Mouse (Mus musculus) large intestine, adult 2 months (tissue): ENCODE measurements at regions not wholly inside any gene's neighbourhood (a gene's known extent, or its start where the extent isn't known, plus 50 kb on each side); places are given as distances from the start of the nearest gene placed in this dataset.
A peak's percentile ranks its signal among the peaks of the same experiment; 100 is the strongest.
"Not testable (repeated sequence)": the region's sequence is repeated elsewhere in the genome, so short reads cannot be mapped to it uniquely, and the experiment has no call there.

Experiments
- DNase-seq: peaks from one replicate; pipeline ENCODE4 v3.0.0-alpha.2; 2012; ENCODE audit warnings: low read depth, low spot score
- WGBS: fragments of 180-500 bp; shearing (Covaris S2); methylation state at CpG from one replicate; pipeline ENCODE4 v1.1.7; 2018; 5-methylcytosine and 5-hydroxymethylcytosine counted together

DNA sequence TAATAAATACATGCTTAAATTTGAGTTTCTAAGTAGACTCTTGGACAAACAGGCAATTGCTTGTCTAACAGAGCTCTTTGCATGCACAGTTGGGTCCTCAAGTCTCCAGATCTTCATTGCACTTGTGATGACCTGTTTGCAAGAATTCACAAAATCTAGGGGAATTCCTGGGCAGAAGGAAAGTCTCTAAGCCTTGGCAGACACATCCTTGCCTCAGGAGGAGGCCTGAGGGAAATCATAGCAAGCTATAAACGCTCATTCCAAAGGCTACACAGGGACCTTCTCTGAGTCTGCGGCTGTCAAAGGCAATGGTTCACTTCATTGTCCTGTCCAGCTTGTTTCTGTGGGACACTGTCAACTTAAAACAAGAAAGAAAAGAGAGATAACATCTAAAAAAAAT lies 117.9 kb downstream of the Phlda1 start:
- WGBS: 66% methylated on average over 2 of the region's 2 CpGs
- DNase-seq: no peak

DNA sequence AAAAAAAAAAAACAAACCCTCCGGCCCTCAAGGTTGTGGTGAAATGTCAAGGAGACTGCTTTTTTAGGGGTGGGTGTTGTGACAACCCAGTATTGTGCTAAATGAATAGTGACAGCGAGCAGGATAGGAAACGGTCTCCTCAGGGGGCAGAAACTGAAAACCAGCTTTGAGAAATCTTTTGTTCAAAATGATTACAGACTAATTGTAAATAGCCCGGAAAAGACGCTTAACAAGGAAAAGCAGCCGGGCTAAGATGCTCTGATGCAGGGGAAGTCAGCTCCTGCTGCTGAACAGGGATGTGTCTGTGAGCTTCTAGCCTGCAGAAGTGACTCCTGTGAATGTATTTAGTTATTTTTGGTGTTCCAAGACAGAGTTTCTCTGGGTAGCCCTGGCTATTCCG lies 118.5 kb downstream of the Phlda1 start:
- WGBS: 85% methylated on average over 7 of the region's 7 CpGs
- DNase-seq: no peak

DNA sequence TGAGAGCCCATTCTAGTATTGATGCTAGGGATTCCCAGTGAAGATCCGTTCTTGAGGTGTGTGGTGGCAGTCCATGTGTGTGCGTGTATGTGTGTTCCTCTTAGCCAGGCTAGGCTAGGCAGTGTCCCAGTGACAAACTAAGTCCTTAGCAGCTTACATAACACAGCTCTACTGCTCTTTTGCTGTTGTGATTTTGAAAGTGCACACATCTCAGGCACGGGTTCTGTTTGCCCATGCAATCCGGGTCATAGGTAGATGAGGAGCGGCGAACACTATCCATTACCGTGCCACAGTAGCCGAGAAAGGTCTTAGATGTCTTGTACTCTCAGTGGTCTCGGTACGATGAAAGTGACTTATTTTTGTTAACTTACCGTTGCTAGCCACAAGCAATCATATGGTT lies 119.5 kb downstream of the Phlda1 start:
- DNase-seq: no peak
- 96% methylated on average over 11 of the region's 11 CpGs for WGBS

DNA sequence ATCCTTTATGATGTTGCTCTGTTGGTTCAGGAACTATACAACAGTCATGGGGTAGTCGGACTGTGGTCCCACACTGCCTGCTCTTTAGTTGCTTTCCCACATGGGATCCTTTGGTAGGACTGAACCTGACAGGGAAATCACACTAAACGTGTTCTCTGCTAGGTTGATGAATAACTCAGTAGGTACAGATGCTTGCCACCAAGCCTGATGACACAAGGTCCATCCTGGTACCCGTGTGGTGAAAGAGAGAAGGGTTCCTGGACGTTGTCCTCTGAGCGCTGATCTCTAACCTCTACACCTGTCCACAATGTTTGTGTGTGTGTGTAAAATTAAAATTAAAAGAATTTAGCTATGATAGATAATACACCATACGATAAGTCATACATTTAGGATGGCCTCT lies 119.9 kb downstream of the Phlda1 start:
- DNase-seq: no peak
- 84% methylated on average over 6 of the region's 6 CpGs for WGBS

DNA sequence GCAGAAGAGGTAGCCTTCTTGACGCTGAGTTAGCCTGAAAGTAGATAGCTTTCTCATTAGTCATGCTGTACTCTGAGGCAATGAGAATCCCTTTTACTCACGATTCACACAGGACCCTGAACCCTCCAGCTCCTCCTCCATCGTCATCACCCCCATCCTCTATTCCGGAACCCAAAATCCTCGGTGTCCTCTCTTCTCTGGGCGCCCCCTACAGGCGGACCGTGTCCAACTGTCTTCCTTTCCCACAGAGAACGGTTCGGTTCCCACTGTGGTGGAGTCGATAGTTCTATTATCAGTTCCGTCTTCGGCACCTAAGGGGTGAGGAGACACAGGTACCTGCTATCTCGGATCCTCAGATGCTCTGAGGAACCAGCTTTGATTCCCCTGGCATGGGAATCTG lies 130.2 kb downstream of the Phlda1 start:
- 76% methylated on average over 14 of the region's 14 CpGs for WGBS
- DNase-seq: no peak

DNA sequence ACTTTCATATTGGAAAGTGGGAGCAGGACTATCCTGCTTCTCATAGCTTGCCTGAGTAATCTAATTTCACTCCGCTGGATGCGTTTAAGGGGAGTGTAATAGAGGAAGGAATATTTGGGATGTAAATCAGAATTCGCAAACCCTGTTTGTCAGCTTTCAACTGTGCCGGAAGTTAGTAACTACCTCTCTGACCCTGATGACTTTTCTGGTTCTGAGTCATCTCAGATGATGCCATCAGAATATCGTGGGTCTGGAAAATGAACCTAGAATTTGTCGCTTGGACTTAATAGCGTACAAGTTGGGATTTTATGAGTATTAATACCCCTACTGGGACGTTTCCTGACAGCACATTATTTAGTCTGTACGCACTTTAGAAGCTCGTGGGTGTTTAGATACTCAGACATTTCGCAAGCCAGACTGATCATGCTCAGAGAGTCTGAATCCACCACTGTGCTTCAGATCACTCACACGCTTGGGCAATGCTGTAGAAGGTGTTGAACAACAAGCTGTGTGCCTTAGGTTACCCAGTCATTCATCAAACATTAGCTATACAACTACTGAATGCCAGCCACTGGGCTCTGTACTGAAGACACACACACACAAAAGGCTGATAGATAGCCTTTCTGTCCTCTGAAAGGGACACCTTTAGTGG lies 131.1 kb downstream of the Phlda1 start:
- no peak for DNase-seq
- WGBS: 72% methylated on average over 12 of the region's 12 CpGs

DNA sequence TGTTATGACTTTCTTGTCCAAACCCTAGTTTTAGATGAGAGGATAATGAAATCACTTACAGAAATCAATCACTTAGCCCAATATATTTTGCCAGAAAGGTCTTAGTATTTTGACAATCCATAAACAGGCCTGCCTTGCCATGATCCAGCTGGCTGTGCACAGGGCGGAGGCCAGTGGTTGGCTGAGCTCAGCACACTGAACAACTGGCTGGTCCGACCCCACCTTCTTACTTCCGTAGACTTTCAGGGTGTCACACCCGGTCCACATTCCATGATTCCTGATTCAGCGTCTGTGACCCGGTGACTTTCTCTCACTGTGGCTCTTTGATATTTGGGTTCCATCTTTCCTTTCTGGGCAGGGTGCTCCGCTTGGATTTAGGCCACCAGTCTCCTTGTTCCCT lies 133.8 kb downstream of the Phlda1 start:
- peak; percentile 45 for DNase-seq
- WGBS: 31% methylated on average over 7 of the region's 7 CpGs

DNA sequence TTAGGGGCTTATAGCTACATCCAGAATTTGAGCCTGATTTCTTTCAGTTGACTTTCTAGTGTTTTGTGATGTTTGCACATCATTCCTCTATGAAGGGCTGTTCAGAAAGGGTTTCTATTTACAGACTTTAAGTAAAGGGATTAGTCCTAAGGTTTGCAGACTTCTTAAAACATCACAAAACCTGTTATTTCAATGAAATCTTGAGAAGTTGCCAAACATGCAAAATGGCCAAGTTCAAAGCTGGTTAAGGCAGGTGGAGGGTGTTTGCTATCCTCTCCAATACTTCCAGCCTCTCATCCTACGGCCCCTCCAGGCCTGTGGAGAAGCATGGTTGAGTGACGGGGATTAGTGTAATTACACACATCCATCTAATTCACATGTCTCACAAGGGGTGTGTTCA lies 136.6 kb downstream of the Phlda1 start:
- WGBS: 78% methylated on average over 2 of the region's 2 CpGs
- no peak for DNase-seq

DNA sequence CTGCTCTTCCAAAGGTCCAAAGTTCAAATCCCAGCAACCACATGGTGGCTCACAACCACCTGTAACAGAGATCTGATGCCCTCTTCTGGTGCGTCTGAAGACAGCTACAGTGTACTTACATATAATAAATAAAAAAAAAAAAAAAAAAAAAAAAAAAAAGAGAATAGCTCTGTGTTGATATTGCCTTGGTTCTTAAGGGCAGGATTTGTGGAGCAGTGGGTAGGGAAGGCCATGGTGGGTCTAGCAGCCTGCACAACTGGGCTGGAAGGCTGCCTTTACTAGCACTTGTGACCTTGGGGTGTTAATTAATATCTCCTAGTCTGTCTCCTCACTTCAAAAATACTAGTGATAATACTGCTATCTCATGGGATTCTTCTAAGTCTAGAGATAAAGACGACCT lies 147.7 kb downstream of the Phlda1 start:
- not testable (repeated sequence) for DNase-seq
- WGBS: 60% methylated on average over 2 of the region's 2 CpGs

DNA sequence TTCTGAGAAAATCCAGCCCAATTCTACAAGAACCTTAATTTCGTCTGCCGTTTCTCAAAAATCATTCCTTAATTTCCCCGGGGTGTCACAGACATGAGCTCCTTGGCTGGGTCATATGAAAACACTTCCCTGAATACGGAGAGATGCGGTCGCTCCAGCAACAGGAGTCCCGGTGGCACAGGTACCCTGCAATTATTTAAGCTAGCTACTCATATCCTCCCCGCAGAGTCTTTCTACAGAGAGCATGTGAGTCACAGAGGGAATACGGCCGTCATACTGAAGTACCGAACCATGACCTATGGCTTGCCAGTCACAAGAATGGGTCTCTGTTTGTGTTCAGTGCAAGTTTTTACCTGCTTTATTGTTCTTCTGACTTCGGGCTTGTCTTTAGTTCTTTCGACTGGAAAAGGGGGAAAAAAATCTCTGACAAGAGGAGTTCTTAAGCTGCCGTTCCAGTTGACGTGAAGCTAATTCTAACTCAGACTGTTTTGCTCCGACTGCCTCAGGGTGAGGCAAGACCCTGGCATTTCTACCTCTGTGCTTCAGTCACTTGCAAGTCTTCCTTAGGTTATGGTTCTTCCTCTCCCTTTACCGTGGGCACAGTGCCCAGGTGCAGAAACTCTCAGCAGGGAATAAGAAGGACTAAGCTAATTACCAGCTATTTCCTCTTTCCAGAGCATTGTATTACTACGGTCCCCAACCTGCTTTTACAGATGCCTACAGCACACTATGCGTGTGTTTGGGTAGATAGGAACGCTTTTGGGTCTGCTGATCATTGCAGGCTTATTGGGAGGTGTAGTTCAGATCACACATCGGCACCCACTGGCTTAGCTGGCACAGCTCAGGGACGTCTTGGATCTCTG lies 148.5 kb downstream of the Phlda1 start:
- 50% methylated on average over 22 of the region's 22 CpGs for WGBS
- no peak for DNase-seq

DNA sequence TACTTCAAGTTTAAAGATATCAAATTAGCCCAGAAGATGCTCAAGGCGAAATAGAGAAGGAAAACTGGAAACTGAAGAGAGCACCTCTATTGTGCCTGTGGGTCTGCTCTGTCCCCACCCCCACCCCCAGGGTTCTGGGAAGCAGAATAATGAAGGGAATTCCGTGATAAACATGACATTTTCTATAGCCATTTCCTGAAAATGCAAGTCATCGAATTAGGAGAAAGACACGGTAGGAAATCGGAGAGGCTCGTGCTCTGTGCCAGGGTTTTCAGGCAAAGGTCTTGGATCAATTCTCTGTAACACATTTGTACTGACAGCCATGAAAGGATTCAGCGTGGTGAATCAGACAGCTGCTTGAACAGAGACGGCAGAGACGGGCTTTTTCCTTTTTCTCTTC lies 152.7 kb downstream of the Phlda1 start:
- DNase-seq: no peak
- 79% methylated on average over 9 of the region's 9 CpGs for WGBS

DNA sequence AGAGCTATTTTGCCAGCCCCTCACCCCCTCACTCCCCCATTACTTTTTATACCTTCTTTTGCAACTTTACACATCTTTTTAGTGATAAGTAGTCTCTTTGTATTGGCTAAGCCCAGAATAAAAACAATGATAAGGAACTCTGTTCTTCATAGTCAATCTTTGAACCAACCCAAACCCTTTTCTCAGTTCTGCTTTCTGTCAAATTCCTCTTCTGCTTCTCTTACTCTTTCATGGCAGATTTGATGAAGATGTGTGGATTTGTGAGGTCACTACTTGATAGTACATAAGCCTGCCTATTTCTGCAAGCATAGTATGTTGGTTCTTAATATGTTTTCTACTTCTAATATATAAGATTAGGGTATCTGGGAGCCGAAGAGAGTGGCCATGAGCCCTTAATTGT lies 156.6 kb downstream of the Phlda1 start:
- WGBS: 89% methylated on average over 1 of the region's 1 CpGs
- DNase-seq: no peak

DNA sequence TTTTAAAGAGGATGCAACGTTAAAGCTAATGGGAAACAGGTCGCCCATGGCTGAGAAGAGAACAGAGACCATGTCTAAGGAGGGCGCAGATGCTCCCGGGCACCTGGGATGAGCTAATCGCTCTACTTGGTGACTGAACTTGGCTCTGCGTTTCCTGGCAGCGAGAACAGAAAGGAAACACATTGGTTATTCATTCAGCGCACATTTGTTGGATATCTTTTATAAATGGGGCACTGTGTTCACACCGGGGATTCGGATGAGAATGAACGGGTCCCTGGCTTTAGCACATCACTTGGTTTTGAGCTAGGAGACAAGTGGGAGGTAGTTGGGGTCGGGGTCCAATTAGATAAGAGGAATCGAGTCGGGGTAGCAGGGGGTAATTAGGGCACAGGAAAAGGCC lies 159.7 kb downstream of the Phlda1 start:
- DNase-seq: no peak

DNA sequence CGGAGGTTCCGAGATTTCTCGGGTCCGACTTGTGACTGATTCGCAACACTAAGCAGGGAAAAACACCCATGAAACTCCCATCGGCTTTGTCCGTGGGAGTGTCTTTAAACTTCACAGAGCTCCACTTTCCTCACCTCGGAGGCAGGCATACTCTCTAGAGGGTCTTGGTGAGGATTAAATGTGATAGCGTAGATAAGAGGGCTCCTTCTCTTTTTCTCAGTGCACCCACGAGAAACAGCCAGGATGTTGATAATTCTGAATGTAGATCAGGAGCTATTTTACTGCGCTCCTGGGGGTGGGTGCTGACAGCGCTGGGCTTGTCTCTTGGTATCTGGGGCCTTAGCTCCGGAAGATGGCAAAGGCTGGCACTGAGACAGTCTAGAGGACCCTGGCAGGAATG lies 160.9 kb downstream of the Phlda1 start:
- DNase-seq: no peak
- 94% methylated on average over 13 of the region's 13 CpGs for WGBS

More for the DNA sequence above, 159.7 kb downstream of the Phlda1 start:
- 82% methylated on average over 14 of the region's 14 CpGs for WGBS

DNA sequence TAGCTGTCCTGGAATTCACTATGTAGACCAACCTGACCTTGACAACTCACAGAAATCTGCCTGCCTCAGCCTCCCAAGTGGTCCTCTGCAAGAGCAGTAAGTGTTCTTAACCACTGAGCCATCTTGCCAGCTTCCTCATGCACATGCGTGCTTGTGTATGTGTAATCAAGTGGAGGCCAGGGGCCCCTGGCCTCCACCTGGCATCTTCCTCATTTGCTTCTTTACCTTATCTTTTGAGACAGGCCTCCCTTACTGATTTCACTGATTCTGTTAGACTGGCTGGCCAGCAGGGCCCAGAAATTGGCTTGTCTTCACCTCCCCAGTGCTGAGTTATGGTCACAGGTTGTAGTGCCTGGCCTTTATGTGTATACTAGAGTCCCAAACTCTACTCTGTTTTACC lies 162.6 kb downstream of the Phlda1 start:
- no peak for DNase-seq

DNA sequence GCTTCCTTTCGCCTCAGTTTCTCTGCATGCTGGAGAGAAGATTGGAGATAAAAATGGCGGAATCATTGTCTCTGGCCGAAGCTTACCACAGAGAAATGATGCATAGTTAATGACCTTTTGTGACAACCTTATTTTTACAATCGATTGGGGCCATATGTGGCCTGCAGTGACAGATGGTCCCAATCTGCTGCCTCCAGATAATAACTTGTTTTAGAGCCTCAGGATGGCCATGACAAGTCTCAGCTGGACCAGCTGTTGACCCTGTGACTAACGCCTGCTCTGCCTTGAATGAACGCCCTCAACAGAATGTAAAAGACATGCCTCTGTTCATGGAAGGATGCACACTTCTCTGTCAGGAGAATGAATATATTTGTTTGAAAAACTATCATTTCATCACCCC lies 163.6 kb downstream of the Phlda1 start:
- DNase-seq: no peak
- 83% methylated on average over 6 of the region's 6 CpGs for WGBS

More for the DNA sequence above, 162.6 kb downstream of the Phlda1 start:
- WGBS: 79% methylated on average over 1 of the region's 1 CpGs

DNA sequence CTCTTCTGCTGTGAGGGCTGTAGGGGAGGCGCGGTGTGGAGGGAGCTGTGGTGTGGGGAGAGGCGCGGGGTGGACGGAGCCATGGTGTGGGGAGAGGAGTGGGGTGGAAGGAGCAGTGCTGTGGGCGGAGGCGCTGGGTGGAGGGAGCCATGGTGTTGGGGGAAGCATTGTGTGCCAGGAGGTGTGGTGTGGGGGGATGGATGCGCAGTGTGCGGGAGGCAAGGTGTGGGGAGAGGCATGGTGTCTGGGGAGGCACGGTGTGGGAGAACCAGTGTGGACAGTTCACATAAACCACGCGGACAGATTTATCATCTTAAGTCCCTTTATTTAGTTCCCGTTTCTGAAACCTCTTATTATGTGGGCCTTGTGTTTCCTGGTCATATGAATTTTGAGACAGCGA lies 164.6 kb downstream of the Phlda1 start:
- WGBS: 82% methylated on average over 14 of the region's 14 CpGs
- no peak for DNase-seq

DNA sequence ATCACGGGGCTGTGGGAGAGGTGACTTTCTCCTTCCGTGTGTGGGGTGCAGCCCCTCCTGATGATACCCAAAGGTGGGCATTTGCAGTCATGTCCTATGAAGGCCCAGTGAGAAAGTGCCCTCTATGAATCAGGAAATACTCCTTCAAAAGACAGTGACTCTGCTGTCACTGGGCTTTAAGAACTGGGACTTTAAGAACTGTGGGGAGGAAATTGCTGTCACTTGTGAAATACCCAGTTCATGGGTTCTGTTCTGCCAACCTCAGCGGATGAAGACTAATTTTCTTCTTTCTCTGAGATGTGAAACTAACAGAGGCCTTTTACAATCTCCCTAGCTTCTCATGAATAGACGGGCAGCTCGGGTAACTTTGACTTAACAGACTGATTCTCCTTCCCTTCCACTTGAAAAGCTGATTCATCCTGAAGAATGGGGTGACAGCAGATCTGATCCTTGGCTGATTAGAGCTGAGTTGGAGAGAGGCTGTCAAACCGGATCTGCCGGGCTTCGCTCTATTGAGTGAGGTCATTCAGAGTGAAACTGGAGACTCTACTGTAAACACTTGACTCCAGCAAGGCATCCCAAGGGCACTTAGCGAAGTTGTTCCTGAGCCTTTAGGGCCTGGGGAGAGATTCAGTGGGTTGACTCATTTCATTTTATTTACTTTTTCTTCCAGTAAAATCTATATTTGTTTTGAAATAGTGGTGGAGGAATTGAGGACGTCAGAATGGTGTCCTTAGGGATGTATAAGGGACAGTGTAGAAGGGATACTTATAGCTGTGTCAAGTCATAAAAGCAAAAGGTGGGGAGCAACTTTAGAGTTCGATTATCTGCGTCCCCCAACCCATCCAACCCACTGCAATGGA lies 166.6 kb downstream of the Phlda1 start:
- peak; percentile 82 for DNase-seq
- 19% methylated on average over 12 of the region's 12 CpGs for WGBS

DNA sequence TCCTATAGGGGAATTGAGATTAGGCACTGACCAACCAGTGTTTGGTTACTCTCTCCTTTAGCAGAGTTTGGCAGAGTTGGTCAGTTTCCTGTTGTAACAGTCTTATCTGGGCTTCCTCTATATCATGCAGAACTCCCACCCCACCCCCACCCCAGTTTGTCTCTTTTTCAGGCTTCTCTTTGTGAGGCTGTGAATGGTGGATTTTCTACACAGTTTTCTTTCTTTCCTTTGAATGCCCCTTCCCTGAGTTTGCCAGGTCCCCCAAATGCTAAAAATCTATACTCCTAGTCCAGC lies 167.2 kb downstream of the Phlda1 start:
- DNase-seq: no peak

DNA sequence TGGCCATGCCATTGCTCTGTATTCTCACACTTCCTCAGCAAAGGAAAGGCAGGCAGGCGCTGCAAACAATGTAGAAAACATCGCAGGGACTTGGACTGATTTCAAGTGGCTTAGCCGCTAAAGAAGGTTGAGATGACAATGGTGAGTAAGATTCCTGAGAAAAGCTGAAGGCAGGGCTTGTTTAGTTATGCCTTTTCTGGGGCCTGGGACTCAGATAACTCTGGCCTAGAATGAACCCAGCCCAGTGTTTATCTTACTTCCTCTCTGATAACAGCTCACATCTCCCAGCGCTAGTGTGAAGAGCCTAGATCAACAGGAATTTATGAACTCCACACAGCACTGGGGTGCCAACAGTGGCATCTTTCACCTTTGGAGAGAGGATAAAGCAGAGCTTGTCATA lies 170.2 kb downstream of the Phlda1 start:
- DNase-seq: no peak
- WGBS: 9% methylated on average over 4 of the region's 4 CpGs

DNA sequence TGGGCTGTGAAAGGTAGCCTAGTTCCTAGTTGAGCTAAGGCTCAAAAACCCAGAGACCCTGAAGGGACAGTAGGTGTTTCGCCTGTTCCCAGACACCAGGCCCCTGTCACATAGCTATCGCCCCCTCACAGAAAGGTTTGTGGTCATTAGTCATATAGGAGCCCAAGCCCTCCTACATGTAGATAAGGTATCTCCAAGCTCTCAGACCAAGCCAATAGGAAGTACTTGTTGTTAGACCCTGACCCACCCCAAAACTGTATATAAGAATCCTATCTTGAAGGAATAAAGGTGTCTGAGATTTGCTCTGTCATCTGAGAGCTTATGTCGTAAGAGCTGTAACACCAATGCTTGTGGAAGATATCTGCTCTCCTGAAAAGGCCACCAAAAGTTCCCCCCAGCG lies 174.8 kb downstream of the Phlda1 start:
- 92% methylated on average over 4 of the region's 4 CpGs for WGBS
- no peak for DNase-seq
